Mouse (Mus musculus) lung, embryonic 16.5 days (tissue): ENCODE measurements around the gene Ifnar1. TPM values are rescaled to one million over a fixed set of nuclear protein-coding genes. Genes with fewer than 3 reads are reported as not detected.
"Not testable (repeated sequence)": the region's sequence is repeated elsewhere in the genome, so short reads cannot be mapped to it uniquely, and the experiment has no call there.

Experiments
- ATAC-seq: fragments of 200-750 bp; cut with Nextera tagmentation; 2 replicates; pipeline ENCODE4 v1.8.0; 2017; ENCODE audit warnings: low read depth, mild to moderate bottlenecking, moderate library complexity
- H3K27ac ChIP-seq: fragments of 300-500 bp; sonication (generic); 2 replicates; pipeline ENCODE4 v1.5.1; 2014; ENCODE audit warnings: mild to moderate bottlenecking, control low read depth, low read length
- H3K27me3 ChIP-seq: fragments of 300-500 bp; sonication (generic); 2 replicates; pipeline ENCODE4 v1.6.1; 2014; ENCODE audit warnings: low read depth, low read length, mixed read lengths; ENCODE audit not compliant: control insufficient read depth, insufficient read depth
- H3K36me3 ChIP-seq: fragments of 300-500 bp; sonication (generic); 2 replicates; pipeline ENCODE4 v1.6.1; 2014; ENCODE audit warnings: low read length; ENCODE audit not compliant: control insufficient read depth, insufficient read depth
- H3K4me1 ChIP-seq: fragments of 300-500 bp; sonication (generic); replicated peaks from 2 replicates; pipeline ENCODE4 v1.6.1; 2014; ENCODE audit warnings: low read length, mixed read lengths; ENCODE audit not compliant: control insufficient read depth, insufficient read depth
- H3K4me2 ChIP-seq: fragments of 300-500 bp; sonication (generic); 2 replicates; pipeline ENCODE4 v1.6.1; 2014; ENCODE audit warnings: low read depth, low read length, control low read depth
- H3K4me3 ChIP-seq: fragments of 300-500 bp; sonication (generic); 2 replicates; pipeline ENCODE4 v1.5.1; 2014; ENCODE audit warnings: mild to moderate bottlenecking, low read length, control low read depth
- H3K9ac ChIP-seq: fragments of 300-500 bp; sonication (generic); 2 replicates; pipeline ENCODE4 v1.6.1; 2014; ENCODE audit warnings: low read length, control low read depth
- H3K9me3 ChIP-seq: fragments of 300-500 bp; sonication (generic); 2 replicates; pipeline ENCODE4 v1.6.1; 2016; ENCODE audit warnings: low read length; ENCODE audit not compliant: control insufficient read depth
- WGBS: fragments of 180-500 bp; shearing (Covaris S2); extraction: QIAGEN DNeasy Blood & Tissue Kit; methylation state at CpG from one replicate; pipeline ENCODE4 v1.1.7; 2014; 5-methylcytosine and 5-hydroxymethylcytosine counted together
- polyA plus RNA-seq: library from polyadenylated mRNA; unstranded; fragments of >200 nt; fragmentation: Nextera tagmentation; extraction: Ambion mirVana; gene quantifications from 2 replicates; pipeline ENCODE4 v1.2.1, GENCODE M21; 2015

The Ifnar1 gene
- polyA plus RNA-seq: 65.0 and 69.3 TPM in 2 replicates

DNA sequence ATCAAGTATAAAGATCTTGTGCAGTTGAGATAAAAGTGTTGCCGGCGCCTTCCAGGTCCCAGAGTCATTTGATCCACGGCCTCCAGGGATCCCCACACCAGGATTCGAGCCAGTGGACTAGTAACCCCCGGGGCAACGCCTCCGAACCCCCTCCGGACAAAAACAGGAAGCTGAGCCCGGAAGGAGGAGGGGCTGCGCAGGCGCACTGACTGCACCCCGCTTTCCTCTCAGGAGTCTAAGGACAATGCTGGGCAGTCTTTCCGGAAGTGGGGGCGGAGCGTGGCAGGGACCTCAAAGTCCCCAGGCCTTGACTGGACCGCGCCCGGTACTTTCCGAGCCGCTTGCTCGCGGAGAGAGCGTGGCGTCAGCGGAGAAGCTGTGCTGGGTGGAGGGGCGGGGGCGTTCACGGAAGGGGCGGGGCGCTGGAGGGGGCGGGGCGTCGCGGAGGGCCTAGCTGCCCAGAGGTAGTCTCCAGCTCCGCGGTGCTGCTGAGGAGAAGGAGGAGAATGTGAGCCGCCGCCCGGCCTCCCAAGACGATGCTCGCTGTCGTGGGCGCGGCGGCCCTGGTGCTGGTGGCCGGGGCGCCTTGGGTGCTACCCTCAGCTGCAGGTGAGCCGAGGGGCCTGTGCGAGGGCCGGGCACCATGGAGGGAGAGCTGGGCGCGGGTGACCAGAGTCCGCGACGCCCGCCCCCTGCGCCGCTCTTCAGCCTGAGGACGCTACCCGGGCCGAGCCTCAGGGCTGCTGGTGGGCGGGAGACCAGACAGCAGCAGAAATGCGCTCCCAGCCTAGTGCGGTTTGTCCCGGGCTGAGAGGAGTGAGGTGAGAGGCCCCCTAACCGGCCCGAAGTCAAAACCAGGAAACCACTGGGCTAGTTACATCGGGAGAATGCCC, at the start of gene Ifnar1:
TSS of gene Ifnar1 (plus strand) at position 431 of the 893 bp plus-strand sequence.
- ATAC-seq: peak; percentile 100
- peak within 1 kb of the TSS; percentile 81 for H3K4me2 ChIP-seq
- H3K9me3 ChIP-seq: no peaks in the 10 kb centered on the region
- no peaks in the 10 kb centered on the region for H3K27me3 ChIP-seq
- H3K36me3 ChIP-seq: peaks cover 7% of the 10 kb centered on the region
- H3K27ac ChIP-seq: peak within 1 kb of the TSS; percentile 99
- H3K4me3 ChIP-seq: peak within 1 kb of the TSS; percentile 97
- H3K4me1 ChIP-seq: peaks cover 12% of the 10 kb centered on the region
- WGBS: under 1% methylated on average over 64 of the region's 68 CpGs
- peak within 1 kb of the TSS; percentile 99 for H3K9ac ChIP-seq

DNA sequence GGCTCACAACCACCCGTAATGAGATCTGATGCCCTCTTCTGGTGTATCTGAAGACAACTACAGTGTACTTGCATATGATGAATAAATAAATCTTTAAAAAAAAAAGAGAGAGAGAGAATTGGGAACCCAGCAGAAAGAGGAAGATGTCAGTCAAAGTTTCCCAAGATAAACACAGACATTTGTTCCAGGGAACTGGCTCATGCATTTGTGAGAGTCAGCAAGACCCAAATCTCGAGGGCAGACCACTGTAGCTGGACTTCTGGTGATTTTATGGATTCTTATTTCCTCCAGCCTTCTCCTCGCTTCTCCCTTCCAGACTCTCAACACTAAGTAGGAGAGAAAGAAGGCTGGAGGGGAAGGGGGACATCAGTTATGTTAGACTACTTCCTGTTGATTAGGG, 47.0 kb upstream of the Ifnar1 start:
- Histone ChIP-seq H3K4me1 (peaks cover 11% of the 10 kb centered on the region), H3K9ac (no peak overlapping the region), H3K36me3 (no peaks in the 10 kb centered on the region), H3K27ac (no peak overlapping the region), H3K9me3 (no peaks in the 10 kb centered on the region), H3K4me3 (no peak overlapping the region), H3K4me2 (no peak overlapping the region), H3K27me3 (no peaks in the 10 kb centered on the region)
- 60% methylated on average over 3 of the region's 3 CpGs for WGBS
- ATAC-seq: no peak

GRCm38 (mm10) chr16:91438599-91438998, 46.4 kb upstream of the Ifnar1 start:
- peaks cover 11% of the 10 kb centered on the region for H3K4me1 ChIP-seq
- H3K9ac ChIP-seq, ATAC-seq, H3K27ac ChIP-seq, H3K9me3 ChIP-seq, H3K4me3 ChIP-seq, H3K4me2 ChIP-seq, H3K27me3 ChIP-seq, H3K36me3 ChIP-seq: not testable (repeated sequence)
- WGBS: 68% methylated on average over 1 of the region's 1 CpGs

GRCm38 (mm10) chr16:91441366-91441765, 43.7 kb upstream of the Ifnar1 start:
- Histone ChIP-seq H3K36me3 (no peaks in the 10 kb centered on the region), H3K4me2 (peak overlapping the region; percentile 29), H3K9ac (no peak overlapping the region), H3K27ac (peak overlapping the region; percentile 39), H3K9me3 (no peaks in the 10 kb centered on the region), H3K4me3 (no peak overlapping the region), H3K27me3 (no peaks in the 10 kb centered on the region), H3K4me1 (peaks cover 11% of the 10 kb centered on the region)
- ATAC-seq: peak; percentile 92
- WGBS: 13% methylated on average over 7 of the region's 7 CpGs

GRCm38 (mm10) chr16:91441811-91442240, 43.2 kb upstream of the Ifnar1 start:
- no peaks in the 10 kb centered on the region for H3K9me3 ChIP-seq

DNA sequence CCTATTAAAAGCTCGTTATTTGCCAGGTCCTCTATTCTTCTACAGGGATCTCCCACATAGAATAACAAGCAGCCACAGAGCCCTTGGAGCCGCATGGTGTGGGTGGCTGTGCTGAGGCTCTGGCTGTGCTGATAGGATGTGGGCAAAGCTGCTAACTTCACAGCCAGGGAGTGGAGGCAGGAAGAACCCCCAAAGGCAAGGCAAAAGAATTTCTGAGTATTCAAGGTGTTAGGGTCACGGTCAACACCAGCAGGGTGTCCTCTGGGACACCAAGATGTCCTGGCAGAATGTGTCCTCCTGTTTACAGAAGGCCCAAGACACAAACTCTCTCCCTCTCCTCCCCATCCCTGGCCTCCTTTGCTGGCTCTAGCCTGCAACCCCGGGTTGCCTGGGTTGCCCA, 42.6 kb upstream of the Ifnar1 start:
- Histone ChIP-seq H3K9ac (no peak overlapping the region), H3K9me3 (no peaks in the 10 kb centered on the region), H3K27ac (no peak overlapping the region), H3K4me2 (no peak overlapping the region), H3K4me3 (no peak overlapping the region), H3K27me3 (no peaks in the 10 kb centered on the region), H3K36me3 (no peaks in the 10 kb centered on the region), H3K4me1 (peaks cover 13% of the 10 kb centered on the region)
- no peak for ATAC-seq
- 65% methylated on average over 4 of the region's 4 CpGs for WGBS

More at GRCm38 (mm10) chr16:91441811-91442240, 43.2 kb upstream of the Ifnar1 start:
- 61% methylated on average over 7 of the region's 7 CpGs for WGBS
- H3K4me1 ChIP-seq: peaks cover 11% of the 10 kb centered on the region
- ATAC-seq: peak; percentile 49
- H3K36me3 ChIP-seq: no peaks in the 10 kb centered on the region
- no peak overlapping the region for H3K9ac ChIP-seq
- H3K27me3 ChIP-seq: no peaks in the 10 kb centered on the region
- no peak overlapping the region; the same call in 1 of the 2 replicates for H3K4me2 ChIP-seq
- H3K27ac ChIP-seq: peak overlapping the region; percentile 39
- no peak overlapping the region for H3K4me3 ChIP-seq

GRCm38 (mm10) chr16:91443211-91443611, 41.8 kb upstream of the Ifnar1 start:
- no peaks in the 10 kb centered on the region for H3K36me3 ChIP-seq
- H3K9ac ChIP-seq: no peak overlapping the region
- no peak overlapping the region for H3K4me3 ChIP-seq
- no peak overlapping the region for H3K4me2 ChIP-seq
- no peaks in the 10 kb centered on the region for H3K27me3 ChIP-seq
- 70% methylated on average over 8 of the region's 8 CpGs for WGBS
- H3K4me1 ChIP-seq: peaks cover 17% of the 10 kb centered on the region
- H3K27ac ChIP-seq: no peak overlapping the region
- ATAC-seq: no peak
- no peaks in the 10 kb centered on the region for H3K9me3 ChIP-seq

GRCm38 (mm10) chr16:91444847-91445246, 40.2 kb upstream of the Ifnar1 start:
- 82% methylated on average over 4 of the region's 4 CpGs for WGBS
- ATAC-seq: no peak
- no peak overlapping the region for H3K27ac ChIP-seq

DNA sequence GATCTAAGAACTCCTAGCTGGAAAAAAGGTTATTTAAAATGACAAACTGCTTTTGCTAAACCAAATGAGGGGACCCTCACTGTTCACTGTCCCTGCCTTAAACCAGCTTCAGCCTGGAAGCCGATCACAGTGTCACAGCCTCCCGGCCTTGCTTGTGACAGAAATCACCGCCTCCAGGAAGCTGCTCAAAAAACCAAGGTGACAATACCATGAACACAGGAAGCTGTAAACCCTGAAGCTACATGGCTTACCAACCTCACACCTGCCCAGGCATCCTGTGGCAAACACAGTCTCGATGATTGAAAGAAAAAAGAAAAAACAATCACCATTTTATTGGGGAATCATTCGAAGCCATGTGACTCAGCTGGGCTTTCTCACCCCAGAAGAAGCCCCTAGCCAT, 39.5 kb upstream of the Ifnar1 start:
- no peak overlapping the region for H3K27ac ChIP-seq
- WGBS: 74% methylated on average over 5 of the region's 5 CpGs
- H3K36me3 ChIP-seq: no peaks in the 10 kb centered on the region
- H3K27me3 ChIP-seq: no peaks in the 10 kb centered on the region
- no peak overlapping the region for H3K4me2 ChIP-seq
- no peak overlapping the region for H3K9ac ChIP-seq
- peaks cover 21% of the 10 kb centered on the region for H3K4me1 ChIP-seq
- ATAC-seq: no peak
- H3K4me3 ChIP-seq: no peak overlapping the region
- H3K9me3 ChIP-seq: no peaks in the 10 kb centered on the region

More at GRCm38 (mm10) chr16:91444847-91445246, 40.2 kb upstream of the Ifnar1 start:
- Histone ChIP-seq H3K9me3 (no peaks in the 10 kb centered on the region), H3K4me2 (no peak overlapping the region), H3K27me3 (no peaks in the 10 kb centered on the region), H3K36me3 (no peaks in the 10 kb centered on the region), H3K9ac (no peak overlapping the region), H3K4me1 (peaks cover 17% of the 10 kb centered on the region), H3K4me3 (no peak overlapping the region)
